Mouse (Mus musculus): Measurements from ENCODE around the gene Rpl12.
A peak's percentile ranks its signal among the peaks of the same experiment; 100 is the strongest.

Rpl12 gene

DNA sequence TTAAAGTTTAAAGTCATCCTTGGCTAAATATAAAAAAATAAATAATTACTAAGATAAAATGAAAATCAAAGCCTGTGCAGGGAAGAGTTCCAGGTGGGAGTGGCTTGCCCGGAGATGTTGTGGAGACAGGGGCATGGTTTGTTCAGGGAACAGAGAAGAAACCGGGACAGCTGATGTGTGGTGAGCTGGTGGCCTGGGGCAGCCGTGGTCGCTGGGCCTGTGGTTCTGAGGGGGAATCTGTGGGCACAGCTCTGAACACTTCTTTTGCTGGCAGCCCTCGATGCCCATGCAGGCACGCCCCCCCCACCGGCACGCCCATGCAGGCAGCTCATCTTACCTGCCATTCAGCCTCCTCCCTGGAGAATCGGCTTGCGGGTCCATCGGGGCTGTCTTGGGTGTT is 13.9 kb upstream of the Rpl12 start:
- no peak for DNase-seq

DNA sequence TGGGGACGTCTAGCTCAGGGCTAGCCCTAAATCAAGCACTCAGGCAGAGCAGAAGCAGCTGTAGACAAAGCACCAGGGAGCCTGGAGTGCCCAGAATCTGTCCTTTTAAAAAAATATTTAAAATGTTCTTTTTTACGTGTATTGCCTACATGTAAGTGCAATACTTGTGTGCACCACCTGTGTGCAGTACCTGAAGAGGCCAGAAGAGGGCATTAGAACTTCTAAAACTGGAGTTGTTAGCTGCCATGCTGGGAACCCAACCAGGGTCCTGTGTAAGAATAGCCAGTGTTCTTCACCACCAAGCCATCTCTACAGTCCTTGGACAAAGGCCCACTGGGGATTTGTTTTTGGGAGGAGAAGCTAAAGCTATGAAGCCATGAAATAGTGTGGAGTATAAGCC is 6.8 kb upstream of the Rpl12 start:
- no peak for DNase-seq

DNA sequence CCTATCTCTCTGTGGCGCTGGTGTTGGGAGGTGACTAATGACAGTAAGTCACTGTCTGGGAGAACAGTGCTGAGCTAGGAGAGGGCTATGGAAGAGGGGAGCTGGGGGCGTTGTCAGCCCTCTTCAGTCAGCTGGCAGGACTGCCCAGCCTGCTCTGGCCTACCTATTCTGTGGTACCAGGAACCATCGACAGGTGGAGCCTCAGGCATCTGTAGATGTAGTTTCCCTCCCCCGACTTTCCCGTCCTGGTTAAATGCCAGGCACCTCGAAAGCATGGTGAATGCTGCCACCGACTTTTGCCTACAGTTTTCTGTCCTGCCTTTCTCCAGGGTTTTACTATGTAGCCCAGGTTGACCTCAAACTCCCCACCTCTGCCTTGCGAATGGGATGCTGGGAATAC is 4.0 kb upstream of the Rpl12 start:
- DNase-seq = peak; percentile 35

DNA sequence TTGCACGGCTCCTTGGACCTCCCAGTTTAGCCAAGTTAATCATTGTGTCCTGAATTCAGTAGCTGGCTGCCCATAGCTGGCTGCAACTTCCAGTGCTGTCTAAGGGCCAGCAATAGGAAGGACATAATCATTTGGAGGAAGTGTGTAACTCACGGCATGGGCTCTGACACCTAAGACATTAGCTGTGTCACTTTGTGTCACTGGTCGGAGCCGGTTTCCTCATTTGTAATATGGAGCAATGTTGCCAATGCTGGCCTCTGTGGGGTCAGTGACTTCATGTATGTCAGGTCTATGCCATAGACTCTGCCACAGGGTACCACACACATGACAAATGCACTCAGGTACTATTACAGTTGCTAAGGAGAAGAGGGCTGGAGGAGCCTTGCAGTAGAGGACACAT is 1.1 kb upstream of the Rpl12 start:
- DNase-seq = peak; percentile 47

DNA sequence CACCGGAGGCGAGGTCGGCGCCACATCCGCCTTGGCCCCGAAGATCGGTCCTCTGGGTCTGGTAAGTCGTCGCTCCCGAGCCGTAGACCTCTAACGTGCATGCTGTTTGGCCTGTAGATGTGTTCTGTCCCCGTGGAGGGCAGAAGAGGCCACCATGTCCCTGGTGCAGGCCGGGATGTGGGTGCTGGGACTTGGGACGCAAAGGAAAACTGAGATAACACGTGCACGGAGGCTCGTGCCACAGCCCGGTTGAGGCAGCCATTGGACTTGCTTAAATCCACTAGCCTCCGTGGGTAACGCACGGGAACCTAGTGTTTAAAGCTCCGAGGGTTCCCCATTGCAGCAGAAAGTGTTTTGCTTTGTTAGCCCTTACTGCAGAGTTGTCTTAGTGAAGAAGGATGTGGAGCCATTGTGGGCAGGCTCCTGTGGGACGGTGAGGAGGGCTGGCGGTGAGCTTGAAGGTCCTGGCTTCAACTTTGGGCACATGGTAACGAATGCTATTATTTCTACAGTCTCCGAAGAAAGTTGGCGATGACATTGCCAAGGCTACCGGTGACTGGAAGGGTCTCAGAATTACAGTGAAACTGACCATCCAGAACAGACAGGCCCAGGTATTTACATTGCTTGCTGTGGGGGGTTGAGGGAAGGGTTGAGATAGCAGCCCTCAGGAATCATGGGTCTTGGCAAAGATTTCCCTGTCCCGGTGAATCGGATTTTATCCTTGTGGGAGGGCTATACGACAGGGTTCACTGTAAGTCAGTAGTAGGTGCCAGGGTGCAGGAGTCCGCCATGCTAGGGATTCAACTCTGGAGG is 909 bp downstream of the Rpl12 start:
- DNase-seq = peak; percentile 43

DNA sequence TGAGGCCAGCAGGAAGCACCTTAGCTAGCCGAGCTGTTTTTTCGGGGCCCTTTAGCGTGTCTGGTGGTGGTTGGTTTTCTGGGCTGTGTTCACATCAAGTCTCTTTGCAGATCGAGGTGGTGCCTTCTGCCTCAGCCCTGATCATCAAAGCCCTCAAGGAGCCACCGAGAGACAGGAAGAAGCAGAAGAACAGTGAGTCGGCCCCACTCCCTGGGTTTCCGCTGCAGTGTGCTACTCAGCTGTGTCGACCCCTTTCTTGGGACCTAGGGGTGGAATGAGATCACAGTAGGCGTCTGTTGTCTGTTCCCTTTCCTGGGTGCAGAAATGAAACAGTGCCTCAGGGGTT is 1.5 kb downstream of the Rpl12 start:
- peak; percentile 36 for DNase-seq

DNA sequence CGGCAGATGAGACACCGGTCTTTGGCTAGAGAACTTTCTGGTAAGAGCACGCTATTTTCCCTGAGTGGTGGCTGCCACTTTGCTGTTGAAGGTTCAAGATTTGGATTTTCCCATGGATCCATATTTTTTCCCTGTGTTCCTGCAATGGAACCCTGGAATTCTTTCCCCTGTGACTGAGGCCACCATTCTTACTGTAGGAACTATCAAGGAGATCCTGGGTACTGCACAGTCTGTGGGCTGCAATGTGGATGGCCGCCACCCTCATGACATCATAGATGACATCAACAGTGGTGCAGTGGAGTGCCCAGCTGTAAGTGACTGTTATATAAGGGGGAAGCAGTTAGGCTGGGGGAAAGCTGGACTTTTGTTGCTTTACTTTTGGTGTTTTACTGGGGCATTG is 2.2 kb downstream of the Rpl12 start:
- DNase-seq = no peak

DNA sequence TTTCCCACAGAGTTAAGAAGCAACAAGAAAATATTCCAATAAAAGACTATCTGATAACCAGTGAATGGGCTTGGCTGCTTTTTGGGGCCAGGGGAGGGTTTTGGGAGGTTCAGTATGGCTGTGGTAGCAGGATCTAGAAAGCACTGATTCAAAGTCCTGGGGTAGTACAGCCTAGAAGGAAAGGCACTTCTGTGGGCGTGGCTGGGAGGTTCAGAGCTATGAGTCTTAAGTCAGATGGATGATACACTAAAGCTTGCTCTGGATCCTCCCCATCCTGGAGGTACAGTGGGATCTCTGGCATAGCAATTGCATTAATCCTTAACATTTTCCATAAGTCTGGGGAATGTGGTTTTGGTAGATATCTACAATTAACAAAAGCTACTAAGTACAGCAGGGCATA is 2.6 kb downstream of the Rpl12 start:
- peak; percentile 23 for DNase-seq

DNA sequence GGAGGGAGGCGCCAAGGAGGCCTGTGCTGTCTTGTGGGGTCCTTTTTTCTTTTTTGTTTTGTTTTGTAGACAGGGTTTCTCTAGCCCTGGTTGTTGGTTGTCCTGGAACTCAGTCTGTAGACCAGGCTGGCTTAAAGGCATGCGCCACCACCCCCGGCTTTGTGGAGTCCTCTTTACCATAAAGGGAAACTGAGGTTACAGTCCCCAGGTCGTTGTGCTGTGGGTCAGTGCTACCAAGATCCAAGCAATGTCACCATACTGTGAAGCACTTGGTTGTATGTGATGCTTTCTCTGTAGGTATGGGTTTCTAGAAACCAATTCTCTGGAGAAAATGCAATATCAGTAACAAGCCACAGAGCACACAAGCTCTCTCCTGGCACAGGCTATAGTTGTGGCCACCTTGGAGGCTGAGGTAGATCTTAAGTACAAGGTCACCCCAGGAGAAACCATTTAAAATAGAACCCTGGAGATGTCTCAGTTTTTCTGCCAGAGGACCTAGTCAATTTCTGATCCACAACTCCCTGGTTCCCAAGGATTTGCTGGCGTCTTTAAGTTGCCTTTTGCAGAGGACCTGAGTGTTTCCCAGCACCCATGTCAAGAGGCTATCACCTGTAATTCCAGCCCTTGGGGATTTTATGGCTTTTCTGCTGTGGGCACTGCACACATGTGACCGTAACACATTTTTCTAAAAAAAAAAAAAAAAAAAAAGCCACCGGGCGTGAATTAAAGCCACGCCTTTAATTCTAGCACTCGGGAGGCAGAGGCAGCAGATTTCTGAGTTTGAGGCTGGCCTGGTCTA is 3.5 kb downstream of the Rpl12 start:
- DNase-seq = peak; percentile 29

DNA sequence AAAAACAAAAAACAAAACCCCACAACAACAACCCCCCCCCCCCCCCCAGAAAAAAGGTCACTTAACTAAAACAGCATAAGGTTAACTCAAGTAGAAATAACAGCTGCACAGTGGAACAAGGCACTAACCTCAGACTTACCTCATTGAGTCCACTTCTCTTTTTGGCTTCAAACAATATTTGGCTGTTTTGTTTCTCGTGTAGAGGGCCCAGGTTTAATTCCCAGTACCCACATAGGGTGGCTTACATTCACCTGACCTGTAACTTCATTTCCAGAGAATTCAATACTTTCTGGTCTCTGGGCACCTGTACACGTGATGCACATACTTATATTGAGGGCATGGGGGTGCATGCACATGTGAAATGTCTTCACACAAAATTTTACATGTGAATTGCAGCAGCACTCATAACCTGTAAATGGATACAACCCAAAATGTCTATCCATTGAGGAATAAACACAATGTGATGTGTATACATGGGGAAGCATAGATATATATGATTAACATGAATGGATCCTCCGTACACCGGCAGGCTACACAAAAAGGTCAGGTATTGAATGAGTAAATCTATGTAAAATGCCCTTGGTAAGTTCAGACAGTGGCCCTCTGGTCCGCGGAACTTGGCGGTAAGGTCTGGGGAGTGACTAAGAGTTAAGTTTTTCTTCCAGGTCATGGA is 4.3 kb downstream of the Rpl12 start:
- peak; percentile 50 for DNase-seq

DNA sequence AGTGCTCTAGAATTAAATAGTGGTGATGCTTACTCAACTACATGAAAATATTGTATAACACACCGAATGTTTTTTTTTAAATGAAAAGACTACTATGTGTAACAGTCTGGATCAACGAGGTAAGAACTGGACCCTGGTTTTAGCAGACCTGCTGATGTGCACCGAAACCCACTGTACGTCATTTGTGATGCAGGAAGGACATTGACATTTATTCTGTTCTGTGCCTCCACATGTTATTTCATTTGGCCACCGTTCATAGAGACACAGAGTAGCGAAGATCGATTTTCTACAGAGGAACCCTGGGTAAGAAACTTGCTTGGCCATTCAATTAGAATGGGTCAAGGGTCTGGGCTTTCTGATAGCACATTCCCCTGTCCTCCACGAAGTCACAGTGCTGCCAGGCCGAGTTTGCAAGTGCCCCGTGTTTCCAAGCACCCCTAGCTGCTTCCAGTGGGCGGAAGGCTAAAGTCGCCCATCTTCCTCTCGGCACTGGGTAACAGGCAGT is 4.9 kb downstream of the Rpl12 start:
- no peak for DNase-seq

DNA sequence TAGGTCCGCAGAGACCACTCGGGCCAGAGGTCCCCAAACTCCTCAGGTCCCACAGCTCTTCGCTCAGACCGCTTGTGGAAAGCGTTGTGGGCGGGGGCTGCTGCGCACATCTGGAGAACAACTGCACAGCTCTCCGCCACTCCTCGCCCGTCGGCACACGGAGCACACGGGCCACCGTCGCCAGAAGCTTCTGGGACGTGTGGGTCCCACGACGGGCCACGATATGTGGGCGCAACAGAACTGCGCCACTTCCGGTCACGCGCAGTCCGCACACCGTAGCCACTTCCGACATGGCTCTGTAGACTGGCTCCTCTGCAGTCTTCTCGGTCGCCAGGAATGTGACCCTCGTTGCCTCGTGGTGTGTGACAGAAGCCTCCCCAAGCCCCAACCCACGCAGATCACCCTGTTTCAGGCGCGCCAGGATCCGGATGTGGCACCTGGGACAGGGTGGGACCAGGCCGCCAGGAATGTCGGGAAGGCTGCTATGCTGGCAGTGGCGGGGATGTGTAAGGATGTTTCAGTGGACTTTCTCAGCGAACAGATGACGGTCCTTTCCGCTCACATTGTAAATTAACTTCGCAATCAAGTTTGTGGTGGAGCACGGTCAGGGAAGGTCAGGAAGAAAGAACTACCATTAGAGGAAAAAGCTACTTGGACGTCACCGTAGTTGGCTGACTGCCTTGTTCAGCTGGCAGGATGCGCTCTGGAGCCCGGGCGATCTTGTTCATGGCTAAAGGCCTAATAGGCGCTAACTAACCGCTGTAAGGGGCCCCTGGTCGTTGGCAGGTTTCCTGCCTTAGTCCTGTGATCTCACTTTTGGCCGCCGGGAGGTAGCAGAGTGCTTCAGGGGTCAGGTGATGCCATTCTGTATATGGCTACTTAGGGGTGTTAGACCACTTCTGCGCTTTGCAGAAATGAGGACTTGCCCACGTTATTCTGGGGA is 5.6 kb downstream of the Rpl12 start:
- DNase-seq = peak; percentile 86

DNA sequence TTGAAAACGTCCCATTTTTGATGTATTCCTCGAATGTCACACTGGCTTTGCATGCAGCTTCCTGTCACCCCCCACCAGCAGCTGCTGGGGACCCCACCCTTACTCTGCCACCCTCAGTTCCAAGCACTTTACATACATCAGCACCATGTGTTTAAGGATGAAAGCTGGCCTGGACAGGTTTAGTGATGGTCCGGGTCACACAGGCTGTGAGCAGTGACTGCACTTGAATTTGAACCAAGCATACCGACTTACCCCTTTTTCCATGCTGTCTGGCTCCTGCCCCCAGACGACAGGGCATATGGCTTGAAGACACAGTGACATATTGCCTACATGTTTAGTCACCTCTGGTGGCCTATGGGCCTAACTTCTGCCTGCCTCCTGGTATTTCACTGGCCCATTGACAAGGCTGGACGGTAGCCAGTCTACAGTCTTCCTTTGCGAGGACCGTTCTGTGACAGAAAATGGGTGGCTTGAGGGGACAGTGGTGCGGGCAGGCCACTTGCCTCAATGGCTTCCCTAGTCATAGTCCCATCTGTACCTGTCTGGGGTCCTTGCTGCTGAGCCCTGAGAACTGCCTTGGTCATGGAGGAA is 6.8 kb downstream of the Rpl12 start:
- DNase-seq = peak; percentile 58

DNA sequence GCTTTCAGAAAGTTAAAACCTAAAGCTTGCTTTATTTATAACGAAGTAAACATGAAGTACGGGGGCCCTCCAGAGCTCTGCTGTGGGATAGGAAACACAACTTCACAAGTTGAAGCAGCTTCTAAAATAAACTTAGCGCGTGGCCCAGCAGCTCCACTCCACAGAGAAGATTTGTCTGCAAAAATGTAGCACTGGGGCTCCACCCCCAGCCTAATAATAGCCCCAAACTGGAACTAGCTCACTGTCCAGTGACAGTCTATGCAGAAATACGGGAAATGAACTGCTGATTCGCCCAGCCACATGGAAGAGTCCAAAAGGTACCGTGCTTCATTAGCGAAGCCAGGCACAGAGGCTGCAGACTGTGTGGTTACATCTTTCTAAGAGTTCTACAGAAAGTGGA is 8.0 kb downstream of the Rpl12 start:
- peak; percentile 39 for DNase-seq

DNA sequence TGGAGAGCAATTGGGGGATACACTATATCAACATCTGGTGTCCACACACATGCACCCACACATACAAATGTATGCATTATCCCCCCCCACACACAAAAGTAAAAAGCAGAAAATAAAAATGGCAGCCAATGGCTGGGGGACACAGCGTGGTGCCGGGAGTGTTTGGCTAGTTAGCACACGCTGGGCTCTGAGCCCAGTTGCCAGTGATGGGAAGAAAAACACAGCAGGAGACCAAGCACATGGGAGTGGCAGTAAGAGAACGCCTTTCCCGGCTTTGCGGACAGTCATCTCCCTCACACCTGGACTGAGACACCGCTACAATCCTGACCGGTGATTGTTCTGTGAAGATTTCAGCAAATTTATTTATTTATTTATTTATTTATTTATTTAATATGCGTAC is 9.9 kb downstream of the Rpl12 start:
- peak; percentile 69 for DNase-seq

DNA sequence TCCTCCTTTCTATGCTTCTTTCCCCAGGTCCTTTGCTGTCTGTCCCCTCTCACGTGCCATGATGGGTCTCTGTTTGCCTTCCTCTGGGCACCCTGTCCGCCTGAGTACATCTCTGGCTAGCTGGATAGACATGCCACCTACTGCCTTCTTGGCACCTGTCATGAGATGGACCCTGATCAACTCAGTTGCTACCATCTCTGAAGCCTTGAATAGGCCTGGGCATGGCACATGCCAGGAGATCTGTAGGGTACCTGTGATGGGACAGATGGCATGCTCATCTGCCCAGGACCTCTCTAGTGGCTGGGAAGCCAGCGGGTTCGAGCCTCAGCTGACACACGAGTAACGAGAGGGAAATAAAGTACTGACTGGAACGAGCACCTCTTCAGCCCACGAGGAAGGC is 12.9 kb downstream of the Rpl12 start:
- DNase-seq = no peak

DNA sequence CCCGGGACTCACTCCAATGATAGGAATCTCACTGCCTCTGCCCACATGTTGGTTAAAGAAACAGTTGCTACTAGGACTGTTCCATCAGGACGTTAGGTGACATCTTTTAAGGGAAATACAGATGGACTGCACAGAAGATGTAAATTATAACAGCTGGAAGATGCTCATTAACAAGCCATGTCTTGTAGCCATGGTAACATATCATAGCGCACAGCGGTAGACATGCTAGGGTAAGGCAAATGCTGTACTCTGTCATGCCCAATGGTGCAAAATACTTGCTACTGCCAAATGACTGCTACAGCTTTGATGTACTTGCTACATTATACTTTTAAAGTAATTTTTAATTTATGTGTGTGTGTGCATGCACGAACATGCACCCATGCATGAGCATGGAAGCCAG is 15.8 kb downstream of the Rpl12 start:
- DNase-seq = no peak

DNA sequence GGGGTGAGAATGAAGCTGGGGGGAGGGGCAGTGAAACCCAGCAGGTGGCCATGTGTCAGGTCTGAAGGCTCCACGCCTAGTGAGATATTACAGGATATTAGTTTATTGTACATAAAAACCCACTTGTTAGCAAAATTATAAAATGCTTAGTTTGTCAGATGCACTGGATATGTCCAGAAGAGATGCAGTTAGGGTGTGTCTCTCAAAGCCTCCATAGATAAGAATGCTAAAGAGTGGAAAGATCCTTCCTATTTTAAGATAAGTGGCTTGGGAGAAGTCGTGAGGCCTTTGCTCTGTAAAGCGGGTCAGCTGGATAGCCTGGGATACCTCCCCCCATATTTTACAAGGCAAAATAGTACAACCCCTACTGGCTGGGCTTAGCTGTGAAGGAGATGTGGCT is 17.3 kb downstream of the Rpl12 start:
- no peak for DNase-seq

DNA sequence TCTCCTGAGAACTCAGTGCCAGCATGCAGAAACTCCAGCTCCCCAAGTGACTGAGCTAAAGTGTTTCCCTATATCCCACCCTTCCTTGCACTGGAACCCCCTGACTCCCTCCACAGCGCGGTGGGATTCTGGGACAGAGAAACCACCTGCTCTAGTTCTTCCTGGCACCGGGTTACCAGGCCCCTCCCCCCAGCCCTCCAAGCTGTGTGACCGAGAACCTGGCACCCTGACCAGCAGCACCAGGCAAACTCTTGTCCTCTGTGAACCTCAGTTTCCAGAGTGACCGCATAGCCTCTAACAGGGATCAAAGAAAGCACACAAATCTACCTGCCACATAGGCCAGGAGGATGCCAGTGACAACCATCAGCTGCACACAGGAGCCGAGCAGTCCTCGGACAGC is 18.3 kb downstream of the Rpl12 start:
- no peak for DNase-seq

DNA sequence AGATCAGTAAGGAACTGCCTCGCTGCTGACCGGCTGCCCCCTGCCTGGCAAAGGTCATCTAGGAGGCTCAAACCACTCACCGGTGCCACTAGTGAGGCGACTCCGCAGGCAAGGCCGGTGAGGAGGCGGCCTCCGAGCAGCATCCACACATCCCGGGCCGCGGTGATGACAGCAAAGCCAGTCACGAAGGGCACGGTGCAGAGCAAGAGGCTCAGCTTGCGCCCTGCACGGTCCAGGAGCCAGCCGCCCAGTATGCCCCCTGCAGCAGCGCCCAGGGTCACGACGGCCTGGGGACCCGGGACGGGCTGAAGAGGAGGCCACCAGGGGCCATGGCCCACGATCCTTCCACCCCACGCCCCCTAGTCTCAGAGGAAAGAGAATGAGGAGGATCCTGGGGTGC is 19.9 kb downstream of the Rpl12 start:
- DNase-seq = no peak

DNA sequence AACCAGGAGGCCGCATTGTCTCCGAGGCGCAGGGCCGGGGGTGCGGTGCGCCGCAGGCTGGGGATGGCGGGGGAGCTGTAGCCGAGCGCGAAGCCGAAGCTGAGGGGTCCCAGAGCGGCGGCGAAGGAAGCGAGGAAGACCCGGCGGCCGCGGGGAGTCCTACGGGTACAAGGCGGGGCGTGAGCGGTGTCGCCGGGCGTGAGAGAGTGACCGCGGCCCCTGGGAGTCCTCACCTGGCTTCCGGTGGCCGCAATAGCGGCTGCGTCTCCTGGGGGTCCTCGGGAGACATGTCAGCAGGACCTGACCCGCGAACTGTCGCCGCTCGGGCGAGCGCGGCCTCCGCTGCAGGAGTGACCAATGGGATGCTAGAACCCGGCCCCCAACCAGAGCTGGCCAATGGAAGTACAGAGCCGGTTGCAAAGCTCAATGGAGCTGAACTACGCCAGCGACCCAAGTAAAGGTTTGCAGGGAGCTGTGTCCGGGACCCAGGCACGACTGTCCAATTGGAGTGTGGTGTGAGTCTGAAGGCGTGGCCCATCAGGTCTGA is 20.4 kb downstream of the Rpl12 start, which contains the start of gene Slc2a8:
TSS of gene Slc2a8 (minus strand) at position 359 of the 547 bp plus-strand sequence.
- DNase-seq = peak; percentile 95

DNA sequence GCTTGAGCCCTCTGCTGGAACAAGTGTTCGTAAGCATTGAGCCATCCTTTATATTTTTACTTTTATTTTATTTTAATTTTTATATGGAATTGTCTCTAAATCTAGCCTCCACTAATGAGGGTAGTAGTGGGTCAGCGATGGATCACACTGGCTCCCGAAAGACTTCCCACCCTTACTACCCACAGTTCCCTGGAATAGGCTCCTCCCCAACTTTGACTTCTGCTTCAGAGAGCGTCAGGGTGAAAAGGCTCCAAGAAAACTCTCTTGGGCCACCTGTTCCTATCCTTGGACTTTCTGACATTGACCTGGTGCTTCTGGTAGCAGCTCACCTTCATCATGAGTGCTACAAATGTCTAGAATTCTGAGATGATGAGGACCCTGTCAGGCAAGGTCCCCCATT is 21.3 kb downstream of the Rpl12 start:
- no peak for DNase-seq

Measured in cerebellum, adult 9-10 months (tissue).